Mouse (Mus musculus): ENCODE data around the gene Clcf1.

The Clcf1 gene

GRCm38 (mm10) chr19:4192251-4192985, 21.6 kb upstream of the Clcf1 start:
- no peak for DNase-seq (ENCODE audit: low read depth, low spot score)

GRCm38 (mm10) chr19:4193129-4193528, 20.9 kb upstream of the Clcf1 start:
- DNase-seq (ENCODE audit: low read depth, low spot score), result no peak

- no peak for DNase-seq (ENCODE audit: low read depth, low spot score)
These were observed 19.9 kb upstream of the Clcf1 start for GRCm38 (mm10) chr19:4194021-4194724.

GRCm38 (mm10) chr19:4194776-4195650, 19.0 kb upstream of the Clcf1 start:
- DNase-seq (ENCODE audit: low read depth, low spot score), result no peak

- no peak for DNase-seq (ENCODE audit: low read depth, low spot score)
These were observed 18.0 kb upstream of the Clcf1 start for GRCm38 (mm10) chr19:4196048-4196447.

- DNase-seq (ENCODE audit: low read depth, low spot score), result no peak
These were observed 17.5 kb upstream of the Clcf1 start for GRCm38 (mm10) chr19:4196548-4196947.

- no peak for DNase-seq (ENCODE audit: low read depth, low spot score)
These were observed 16.9 kb upstream of the Clcf1 start for GRCm38 (mm10) chr19:4197180-4197579.

GRCm38 (mm10) chr19:4201291-4201909, 12.6 kb upstream of the Clcf1 start, which contains the start of gene Rad9a:
Gene Rad9a (minus strand): TSS chr19:4201662.
- DNase-seq (ENCODE audit: low read depth, low spot score), result peak; percentile 96

- no peak for DNase-seq (ENCODE audit: low read depth, low spot score)
These were observed 11.9 kb upstream of the Clcf1 start for GRCm38 (mm10) chr19:4202149-4202548.

GRCm38 (mm10) chr19:4203148-4203547, 10.9 kb upstream of the Clcf1 start:
- peak; percentile 76 for DNase-seq (ENCODE audit: low read depth, low spot score)

GRCm38 (mm10) chr19:4203604-4204326, 10.3 kb upstream of the Clcf1 start:
- DNase-seq (ENCODE audit: low read depth, low spot score), result peak; percentile 67

- DNase-seq (ENCODE audit: low read depth, low spot score), result peak; percentile 50
These were observed 9.1 kb upstream of the Clcf1 start for GRCm38 (mm10) chr19:4204889-4205288.

GRCm38 (mm10) chr19:4206971-4207370, 7.1 kb upstream of the Clcf1 start:
- peak; percentile 80 for DNase-seq (ENCODE audit: low read depth, low spot score)

- DNase-seq (ENCODE audit: low read depth, low spot score), result no peak
These were observed 5.5 kb upstream of the Clcf1 start for GRCm38 (mm10) chr19:4208563-4208962.

- peak; percentile 7 for DNase-seq (ENCODE audit: low read depth, low spot score)
These were observed 2.0 kb upstream of the Clcf1 start for GRCm38 (mm10) chr19:4211891-4212588.

- DNase-seq (ENCODE audit: low read depth, low spot score), result peak; percentile 33
These were observed 489 bp upstream of the Clcf1 start for GRCm38 (mm10) chr19:4213524-4213974.

- peak; percentile 58 for DNase-seq (ENCODE audit: low read depth, low spot score)
These were observed 873 bp downstream of the Clcf1 start for GRCm38 (mm10) chr19:4214771-4215450.

- no peak for DNase-seq (ENCODE audit: low read depth, low spot score)
These were observed 1.4 kb downstream of the Clcf1 start for GRCm38 (mm10) chr19:4215451-4215840.

GRCm38 (mm10) chr19:4216041-4216685, 2.1 kb downstream of the Clcf1 start:
- peak; percentile 8 for DNase-seq (ENCODE audit: low read depth, low spot score)

Data from CD4-positive, CD25-positive, alpha-beta regulatory T cell, adult 2 months (primary cell).